Mouse (Mus musculus) layer of hippocampus, adult 11-12 months (tissue): Measurements from ENCODE around the gene Coro1b.

ENCODE experiments used
- DNase-seq: peaks from one replicate; pipeline ENCODE4 v3.0.0; 2022; ENCODE audit warnings: low spot score

The Coro1b gene

GRCm38 (mm10) chr19:4148491-4148806, at the start of gene Coro1b:
TSS of gene Coro1b (plus strand) at chr19:4148619.
- peak; percentile 96 for DNase-seq

- DNase-seq = peak; percentile 93
Measured at GRCm38 (mm10) chr19:4099056-4099455, 49.4 kb upstream of the Coro1b start.

GRCm38 (mm10) chr19:4099837-4100717, 48.3 kb upstream of the Coro1b start, which contains the start of gene Pitpnm1:
TSS of gene Pitpnm1 (plus strand) at chr19:4099998.
- no peak for DNase-seq

GRCm38 (mm10) chr19:4100718-4101261, 47.6 kb upstream of the Coro1b start:
- peak; percentile 60 for DNase-seq

- no peak for DNase-seq
Measured at GRCm38 (mm10) chr19:4101466-4101865, 47.0 kb upstream of the Coro1b start.

GRCm38 (mm10) chr19:4102049-4102448, 46.4 kb upstream of the Coro1b start:
- no peak for DNase-seq

- DNase-seq = no peak
Measured at GRCm38 (mm10) chr19:4102626-4103025, 45.8 kb upstream of the Coro1b start.

GRCm38 (mm10) chr19:4103294-4103693, 45.1 kb upstream of the Coro1b start:
- no peak for DNase-seq

GRCm38 (mm10) chr19:4103792-4104191, 44.6 kb upstream of the Coro1b start:
- DNase-seq = no peak

- DNase-seq = no peak
Measured at GRCm38 (mm10) chr19:4104675-4105194, 43.7 kb upstream of the Coro1b start.

- no peak for DNase-seq
Measured at GRCm38 (mm10) chr19:4106654-4107053, 41.8 kb upstream of the Coro1b start.

GRCm38 (mm10) chr19:4108535-4108934, 39.9 kb upstream of the Coro1b start:
- DNase-seq = no peak

- DNase-seq = no peak
Measured at GRCm38 (mm10) chr19:4112063-4112960, 36.1 kb upstream of the Coro1b start.

GRCm38 (mm10) chr19:4113186-4113805, 35.1 kb upstream of the Coro1b start:
- DNase-seq = peak; percentile 89

- DNase-seq = no peak
Measured at GRCm38 (mm10) chr19:4113806-4114230, 34.6 kb upstream of the Coro1b start.

GRCm38 (mm10) chr19:4114551-4114950, 33.9 kb upstream of the Coro1b start:
- DNase-seq = no peak

GRCm38 (mm10) chr19:4115144-4115543, 33.3 kb upstream of the Coro1b start:
- DNase-seq = no peak

GRCm38 (mm10) chr19:4115816-4116215, 32.6 kb upstream of the Coro1b start:
- DNase-seq = no peak

GRCm38 (mm10) chr19:4117006-4117405, 31.4 kb upstream of the Coro1b start:
- DNase-seq = no peak

- no peak for DNase-seq
Measured at GRCm38 (mm10) chr19:4118350-4118749, 30.1 kb upstream of the Coro1b start.

- DNase-seq = no peak
Measured at GRCm38 (mm10) chr19:4119716-4120487, 28.5 kb upstream of the Coro1b start.
